Mouse (Mus musculus): ENCODE measurements around the gene Il18r1.

The Il18r1 gene

GRCm38 (mm10) chr1:40465477-40466430 is at the start of gene Il18r1:
Gene Il18r1, plus strand, starts transcription at chr1:40465552.
- no peak for DNase-seq (ENCODE audit: extremely low spot score, low spot score)

DNA sequence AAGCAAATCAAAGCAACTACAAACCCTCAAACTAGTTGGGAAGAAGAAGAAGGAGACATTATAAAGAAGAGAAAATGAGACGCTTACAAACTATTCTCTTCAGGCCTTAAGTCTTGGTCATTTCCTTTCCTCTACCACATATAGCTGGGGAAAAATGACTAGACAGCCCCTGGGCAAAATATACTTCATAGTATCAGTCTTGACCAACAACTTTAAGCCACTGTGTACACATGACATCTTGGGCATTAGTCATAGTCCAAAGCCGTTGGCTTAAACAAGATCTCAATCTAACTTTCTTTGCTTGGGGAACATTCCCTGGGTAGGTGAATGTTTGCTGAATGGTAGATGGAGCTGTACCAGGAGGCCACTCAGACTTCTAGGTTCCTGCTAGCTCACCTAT is 48.3 kb upstream of the Il18r1 start:
- DNase-seq (ENCODE audit: extremely low spot score, low spot score) = no peak

DNA sequence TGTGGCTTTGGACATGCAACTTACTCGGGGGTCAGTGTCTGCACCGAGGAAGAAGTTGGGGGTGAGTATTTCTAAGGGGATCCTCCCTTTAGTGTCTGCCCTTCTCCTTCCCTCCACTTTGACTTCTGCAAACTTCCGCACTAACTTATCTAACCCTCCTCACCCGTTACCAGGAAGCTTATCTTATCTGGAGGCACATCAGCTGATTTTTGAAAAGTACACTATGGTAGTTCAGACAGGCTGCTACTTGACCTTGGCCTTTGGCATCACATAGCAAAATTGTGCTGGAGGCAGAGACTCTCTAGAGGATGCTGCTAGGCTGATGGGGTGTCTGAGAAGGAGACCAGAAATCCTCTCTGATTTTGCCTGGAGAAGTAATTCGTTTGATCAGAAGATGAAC is 46.8 kb upstream of the Il18r1 start:
- DNase-seq (ENCODE audit: extremely low spot score, low spot score) = no peak

DNA sequence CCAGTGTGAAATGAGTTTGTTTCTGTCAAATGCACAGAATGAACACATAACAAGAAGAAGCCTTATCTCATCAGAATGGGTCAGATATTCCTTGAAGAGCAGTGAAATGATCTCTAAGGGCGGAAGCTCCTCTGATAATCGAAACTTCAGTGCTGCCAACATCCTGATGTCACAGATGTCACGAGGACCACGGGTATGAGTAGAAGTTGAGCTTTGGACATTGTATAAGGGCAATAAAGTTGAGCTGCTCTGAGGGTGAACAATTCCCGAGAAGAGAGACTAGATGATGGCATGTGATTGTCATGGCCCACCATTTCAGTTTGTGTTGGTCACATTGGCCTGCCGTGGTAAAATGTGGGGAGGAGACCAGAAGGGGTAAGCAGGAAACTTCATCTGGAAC is 41.5 kb upstream of the Il18r1 start:
- no peak for DNase-seq (ENCODE audit: extremely low spot score, low spot score)

GRCm38 (mm10) chr1:40427270-40427669 is 38.1 kb upstream of the Il18r1 start:
- no peak for DNase-seq (ENCODE audit: extremely low spot score, low spot score)

GRCm38 (mm10) chr1:40427901-40428300 is 37.5 kb upstream of the Il18r1 start:
- no peak for DNase-seq (ENCODE audit: extremely low spot score, low spot score)

GRCm38 (mm10) chr1:40428910-40429675 is 36.3 kb upstream of the Il18r1 start, which contains the start of gene Il1rl1:
Gene Il1rl1, plus strand, starts transcription at chr1:40429570.
- DNase-seq (ENCODE audit: extremely low spot score, low spot score) = no peak

- no peak for DNase-seq (ENCODE audit: extremely low spot score, low spot score)
Observed at GRCm38 (mm10) chr1:40430143-40430834, 35.1 kb upstream of the Il18r1 start.

GRCm38 (mm10) chr1:40432169-40432568 is 33.2 kb upstream of the Il18r1 start:
- no peak for DNase-seq (ENCODE audit: extremely low spot score, low spot score)

- no peak for DNase-seq (ENCODE audit: extremely low spot score, low spot score)
Observed at GRCm38 (mm10) chr1:40435936-40436335, 29.4 kb upstream of the Il18r1 start.

GRCm38 (mm10) chr1:40437340-40437739 is 28.0 kb upstream of the Il18r1 start:
- DNase-seq (ENCODE audit: extremely low spot score, low spot score) = no peak

GRCm38 (mm10) chr1:40439504-40439903 is 25.8 kb upstream of the Il18r1 start:
- no peak for DNase-seq (ENCODE audit: extremely low spot score, low spot score)

GRCm38 (mm10) chr1:40444800-40445199 is 20.6 kb upstream of the Il18r1 start:
- no peak for DNase-seq (ENCODE audit: extremely low spot score, low spot score)

GRCm38 (mm10) chr1:40467306-40467705 is 2.0 kb downstream of the Il18r1 start:
- no peak for DNase-seq (ENCODE audit: extremely low spot score, low spot score)

GRCm38 (mm10) chr1:40468805-40469204 is 3.5 kb downstream of the Il18r1 start:
- no peak for DNase-seq (ENCODE audit: extremely low spot score, low spot score)

GRCm38 (mm10) chr1:40469900-40470299 is 4.5 kb downstream of the Il18r1 start:
- DNase-seq (ENCODE audit: extremely low spot score, low spot score) = no peak

GRCm38 (mm10) chr1:40472401-40472800 is 7.0 kb downstream of the Il18r1 start:
- no peak for DNase-seq (ENCODE audit: extremely low spot score, low spot score)

- DNase-seq (ENCODE audit: extremely low spot score, low spot score) = no peak
Observed at GRCm38 (mm10) chr1:40473640-40474039, 8.3 kb downstream of the Il18r1 start.

GRCm38 (mm10) chr1:40474336-40474735 is 9.0 kb downstream of the Il18r1 start:
- no peak for DNase-seq (ENCODE audit: extremely low spot score, low spot score)

GRCm38 (mm10) chr1:40475697-40476096 is 10.3 kb downstream of the Il18r1 start:
- no peak for DNase-seq (ENCODE audit: extremely low spot score, low spot score)

DNA sequence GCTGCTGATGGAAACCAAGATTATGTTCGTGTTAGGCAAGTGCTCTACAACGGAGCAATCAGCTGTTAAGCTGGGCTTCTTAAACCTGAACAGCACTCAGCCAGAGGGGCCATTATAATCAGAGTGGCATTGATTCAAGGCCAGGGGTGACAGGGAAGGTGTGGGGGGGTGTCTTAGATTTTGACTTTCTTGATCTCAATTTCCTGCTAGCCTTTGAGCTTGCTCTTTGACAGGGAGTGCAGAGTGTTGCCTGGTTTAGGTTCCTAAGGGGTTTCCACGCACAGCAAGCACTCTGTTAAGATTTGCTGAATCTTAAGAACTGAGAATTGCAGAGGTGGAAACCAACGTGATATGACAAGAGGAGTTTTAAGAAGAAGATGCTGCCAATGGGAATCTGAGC is 11.4 kb downstream of the Il18r1 start:
- no peak for DNase-seq (ENCODE audit: extremely low spot score, low spot score)

- DNase-seq (ENCODE audit: extremely low spot score, low spot score) = no peak
Observed at GRCm38 (mm10) chr1:40479505-40479923, 14.2 kb downstream of the Il18r1 start.

Measured in neural tube, embryonic 10.5 days (tissue).